Mouse (Mus musculus) thymus, adult 2 months (tissue): ENCODE results near the gene Bbc3. TPM values are rescaled to one million over a fixed set of nuclear protein-coding genes. Genes with fewer than 3 reads are reported as not detected.

ENCODE experiments used
- DNase-seq: peaks from one replicate; pipeline ENCODE4 v3.0.0; 2021
- H3K27ac ChIP-seq: fragments of 200-500 bp; 2 replicates; pipeline ENCODE4 v1.5.1; 2012; ENCODE audit warnings: low read length, control low read depth; ENCODE audit not compliant: control insufficient read depth, insufficient read depth
- H3K27me3 ChIP-seq: fragments of 200-500 bp; 2 replicates; pipeline ENCODE4 v1.6.1; 2012; ENCODE audit warnings: mild to moderate bottlenecking, low read length, moderate library complexity, mixed read lengths; ENCODE audit not compliant: control insufficient read depth, insufficient read depth
- H3K36me3 ChIP-seq: fragments of 200-500 bp; 2 replicates; pipeline ENCODE4 v1.6.1; 2012; ENCODE audit warnings: mild to moderate bottlenecking, low read length, moderate library complexity; ENCODE audit not compliant: control insufficient read depth, insufficient read depth
- H3K4me1 ChIP-seq: fragments of 200-500 bp; replicated peaks from 2 replicates; pipeline ENCODE4 v1.6.1; 2012; ENCODE audit warnings: low read length; ENCODE audit not compliant: control insufficient read depth, insufficient read depth
- H3K4me3 ChIP-seq: fragments of 200-500 bp; 2 replicates; pipeline ENCODE4 v1.5.1; 2012; ENCODE audit warnings: mild to moderate bottlenecking, low read length, control low read depth, moderate library complexity; ENCODE audit not compliant: control insufficient read depth, insufficient read depth
- CTCF ChIP-seq: fragments of 200-500 bp; IDR thresholded peaks from 2 replicates; pipeline ENCODE4 v1.5.1; 2012; ENCODE audit warnings: mild to moderate bottlenecking, control low read depth, low read length, moderate library complexity, borderline replicate concordance; ENCODE audit not compliant: control insufficient read depth, poor library complexity, insufficient read depth; ENCODE audit errors: extremely low read depth
- POLR2A ChIP-seq: fragments of 200-500 bp; IDR thresholded peaks from 2 replicates; pipeline ENCODE4 v1.6.1; 2012; ENCODE audit warnings: mild to moderate bottlenecking, low read length, control low read depth, moderate library complexity; ENCODE audit not compliant: control insufficient read depth, poor library complexity, insufficient read depth; ENCODE audit errors: extremely low read depth
- whole genome bisulfite sequencing: fragments of 180-500 bp; shearing (Covaris S2); methylation state at CpG from one replicate; pipeline ENCODE4 v1.1.7; 2018; 5-methylcytosine and 5-hydroxymethylcytosine counted together
- polyA plus RNA-seq: library from polyadenylated mRNA; depleted of rRNA; stranded (reverse); fragments of >200 nt; gene quantifications from 2 replicates; pipeline ENCODE4 v1.2.3, GENCODE M21; 2012; rRNA removed

Bbc3 gene
- polyA plus RNA-seq, 1 experiment: 49.8 TPM

DNA sequence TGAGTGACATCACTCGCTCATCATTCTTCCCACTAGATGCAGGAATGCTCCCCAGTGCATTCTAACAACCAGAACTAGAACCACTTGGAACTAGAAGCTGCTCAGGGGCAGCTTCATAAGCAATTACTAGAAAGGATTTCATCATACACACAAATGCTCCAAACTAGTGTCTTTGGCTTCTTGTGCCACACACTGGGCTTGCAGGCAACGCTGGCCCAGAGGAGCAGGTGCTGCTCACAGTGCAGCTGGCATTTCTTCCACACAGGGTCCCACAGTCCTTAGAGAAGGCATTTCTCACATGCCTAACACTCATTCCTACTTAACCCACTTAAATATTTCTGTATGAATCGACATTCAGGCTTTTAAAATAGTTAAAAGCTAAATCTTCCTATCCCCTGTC, 49.4 kb downstream of the Bbc3 start:
- Histone ChIP-seq H3K4me1 (no peaks in the 10 kb centered on the region), H3K27me3 (no peaks in the 10 kb centered on the region), H3K4me3 (no peak overlapping the region), H3K27ac (no peak overlapping the region), H3K36me3 (peaks cover 41% of the 10 kb centered on the region)
- no peak for DNase-seq
- TF ChIP-seq CTCF (no peak), POLR2A (no peak)
- 98% methylated on average over 3 of the region's 3 CpGs for WGBS

DNA sequence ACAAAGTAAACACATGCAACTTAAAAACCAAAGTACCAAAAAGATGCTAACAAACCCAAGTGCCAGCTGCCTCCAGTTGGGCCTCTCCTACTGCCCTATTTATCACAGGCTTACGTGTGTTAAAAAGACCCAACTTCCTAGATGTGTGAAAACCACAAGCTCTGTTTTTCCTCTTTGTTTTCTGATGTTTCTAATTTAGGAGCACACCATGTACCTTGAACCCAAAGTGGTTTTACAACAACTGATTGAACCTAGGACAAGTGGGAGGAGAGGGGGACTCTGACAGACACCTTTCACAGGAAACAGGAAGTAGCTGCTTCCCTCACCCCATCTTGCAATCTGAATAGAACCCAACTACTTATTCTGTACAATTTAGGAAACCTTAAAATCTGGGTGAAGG, 56.1 kb downstream of the Bbc3 start:
- Histone ChIP-seq H3K4me1 (peaks cover 16% of the 10 kb centered on the region), H3K36me3 (peaks cover 44% of the 10 kb centered on the region), H3K27me3 (no peaks in the 10 kb centered on the region), H3K27ac (peak overlapping the region; percentile 2), H3K4me3 (no peak overlapping the region)
- no peak for TF ChIP-seq POLR2A
- no peak for TF ChIP-seq CTCF
- DNase-seq: peak; percentile 35
- WGBS: 3% methylated on average over 1 of the region's 1 CpGs

DNA sequence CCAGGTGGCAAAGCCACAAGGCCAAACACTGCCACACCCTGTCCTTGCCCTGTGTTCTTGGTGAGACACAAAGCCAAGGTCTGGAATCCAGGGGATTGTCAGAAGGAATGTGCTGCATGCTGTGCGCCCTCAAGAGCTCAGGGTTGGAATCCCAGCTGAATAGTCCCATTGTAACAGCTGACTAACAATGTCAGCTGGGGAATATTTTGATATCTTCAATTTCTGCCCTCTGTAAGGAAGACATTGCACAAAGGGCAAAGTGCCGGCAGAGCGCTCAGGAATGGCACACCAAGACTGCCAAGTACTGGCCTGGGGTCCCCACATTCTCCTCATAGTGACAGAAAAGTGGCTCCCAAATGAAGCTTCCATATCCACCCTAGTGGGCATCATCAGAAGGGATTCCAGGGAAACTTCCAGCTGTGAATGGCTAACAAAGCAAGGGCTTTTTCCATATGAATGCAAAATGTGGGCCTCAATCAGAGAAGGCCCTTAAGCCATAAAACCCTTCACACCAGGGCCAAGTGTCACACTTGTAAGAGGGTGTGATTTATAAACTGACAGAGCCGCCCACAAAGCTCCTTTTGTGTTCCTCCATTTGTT, 56.8 kb downstream of the Bbc3 start:
- Histone ChIP-seq H3K4me3 (no peak overlapping the region), H3K36me3 (peaks cover 50% of the 10 kb centered on the region), H3K4me1 (peaks cover 16% of the 10 kb centered on the region), H3K27ac (peak overlapping the region; percentile 2; the same call in 1 of the 2 replicates), H3K27me3 (no peaks in the 10 kb centered on the region)
- TF ChIP-seq CTCF (no peak), POLR2A (no peak)
- no peak for DNase-seq
- WGBS: 94% methylated on average over 4 of the region's 4 CpGs

DNA sequence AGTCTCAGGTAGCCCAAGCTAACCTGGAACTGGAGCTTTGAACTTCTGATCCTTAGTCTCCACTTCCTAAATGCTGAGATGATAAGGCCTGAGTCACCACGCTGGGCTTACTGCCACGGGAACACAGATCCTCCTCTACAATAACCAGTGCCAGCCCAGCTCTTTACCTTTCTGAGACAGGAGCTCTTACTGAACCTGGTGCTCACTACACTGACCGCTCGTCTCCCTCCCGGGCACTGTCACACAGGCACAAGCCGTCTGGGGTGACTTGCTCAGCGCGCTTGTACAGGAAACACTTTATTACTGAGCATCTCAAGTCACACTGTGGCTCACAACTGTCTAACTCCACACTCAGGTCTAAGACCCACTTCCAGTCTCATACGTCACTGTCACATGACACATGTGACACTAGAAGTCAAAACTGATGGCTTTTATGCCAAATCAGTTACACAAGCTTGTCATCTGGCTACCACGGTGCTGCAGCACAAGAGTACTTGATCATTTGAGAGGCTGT, 58.0 kb downstream of the Bbc3 start:
- no peak overlapping the region for H3K4me3 ChIP-seq
- peaks cover 54% of the 10 kb centered on the region for H3K36me3 ChIP-seq
- TF ChIP-seq CTCF (no peak), POLR2A (no peak)
- no peak for DNase-seq
- H3K27ac ChIP-seq: no peak overlapping the region
- peaks cover 16% of the 10 kb centered on the region for H3K4me1 ChIP-seq
- no peaks in the 10 kb centered on the region for H3K27me3 ChIP-seq
- 86% methylated on average over 10 of the region's 10 CpGs for WGBS

DNA sequence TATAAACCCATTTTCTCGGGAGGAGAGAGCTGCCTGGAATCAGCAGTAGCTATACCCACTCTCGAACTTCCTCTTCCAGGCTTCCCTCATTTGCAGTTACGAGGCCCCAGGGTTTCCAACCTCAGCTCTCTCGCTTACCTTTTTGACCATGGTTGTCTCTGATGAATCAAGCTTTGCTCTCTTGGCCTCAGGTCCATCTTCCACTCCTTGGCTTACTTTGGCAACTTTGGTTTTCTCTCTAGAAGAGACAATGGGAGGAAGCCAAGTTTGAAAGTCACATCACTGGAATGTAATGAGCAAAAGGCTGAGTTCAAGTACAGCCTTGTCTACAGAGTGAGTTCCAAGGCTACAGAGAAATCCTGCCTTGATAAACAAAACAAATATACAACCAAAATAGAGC, 58.5 kb downstream of the Bbc3 start:
- H3K36me3 ChIP-seq: peaks cover 55% of the 10 kb centered on the region
- H3K4me3 ChIP-seq: no peak overlapping the region
- no peak for DNase-seq
- no peak for TF ChIP-seq CTCF
- 84% methylated on average over 4 of the region's 4 CpGs for WGBS
- no peak overlapping the region for H3K27ac ChIP-seq
- H3K27me3 ChIP-seq: no peaks in the 10 kb centered on the region
- H3K4me1 ChIP-seq: peaks cover 16% of the 10 kb centered on the region

Other genes with a start within 250 kb of the Bbc3 start
- 0.04 and 0.11 TPM in 2 replicates for gene Zfp541, start 246.6 kb upstream of the Bbc3 start, polyA plus RNA-seq
- 256 TPM in 2 replicates for gene Napa, start 209.9 kb upstream of the Bbc3 start, polyA plus RNA-seq
- 27.4 and 28.1 TPM in 2 replicates for gene Kptn, start 188.5 kb upstream of the Bbc3 start, polyA plus RNA-seq
- 1.1 and 1.2 TPM in 2 replicates for gene Slc8a2, start 178.6 kb upstream of the Bbc3 start, polyA plus RNA-seq
- 65.2 and 66.8 TPM in 2 replicates for gene Meis3, start 133.3 kb upstream of the Bbc3 start, polyA plus RNA-seq
- gene Dhx34, start 86.4 kb upstream of the Bbc3 start, polyA plus RNA-seq: 72.3 and 86.9 TPM in 2 replicates
- 0.26 and 0.46 TPM in 2 replicates for gene C5ar2, start 64.2 kb upstream of the Bbc3 start, polyA plus RNA-seq
- gene C5ar1, start 48.9 kb upstream of the Bbc3 start, polyA plus RNA-seq: 3.2 and 4.1 TPM in 2 replicates
- gene Inafm1, start 34.8 kb upstream of the Bbc3 start, polyA plus RNA-seq: 44.7 and 62.2 TPM in 2 replicates
- gene Ccdc9, start 21.6 kb upstream of the Bbc3 start, polyA plus RNA-seq: 39.4 and 43.0 TPM in 2 replicates
- gene Sae1, start 79.4 kb downstream of the Bbc3 start, polyA plus RNA-seq: 61.0 and 66.8 TPM in 2 replicates
- gene Zc3h4, start 92.5 kb downstream of the Bbc3 start, polyA plus RNA-seq: 81.3 and 100 TPM in 2 replicates
- 225 and 228 TPM in 2 replicates for gene Tmem160, start 144.4 kb downstream of the Bbc3 start, polyA plus RNA-seq
- gene Npas1, start 169.3 kb downstream of the Bbc3 start, polyA plus RNA-seq: 0.17 and 0.28 TPM in 2 replicates